Comparison of ENCODE assay signal across 12 mouse cellular contexts in the genomic region with DNA sequence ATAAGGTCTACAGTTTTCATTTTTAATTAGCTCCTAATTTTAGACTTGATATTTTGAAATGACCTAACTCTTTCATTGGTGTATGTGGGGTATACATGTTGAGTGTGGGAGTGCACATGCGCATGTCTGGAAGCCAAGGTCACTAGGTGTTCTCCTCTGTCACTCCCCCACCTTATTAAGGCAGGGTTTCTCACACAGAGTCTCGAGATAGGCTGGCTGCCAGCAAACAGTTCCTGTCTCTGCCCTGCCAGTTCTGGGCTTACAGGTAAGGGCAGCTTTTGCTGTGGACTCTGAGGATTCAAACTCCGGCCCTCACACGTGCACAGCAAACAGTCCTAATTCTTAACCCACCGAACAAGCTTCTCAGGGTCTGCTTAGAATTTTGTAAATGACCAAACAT. TPM values are rescaled to one million over a fixed set of nuclear protein-coding genes. Genes with fewer than 3 reads are reported as not detected.
DNase-seq lines count a peak whose midpoint lies in the region; ATAC-seq lines count a peak whose summit lies in the region.
"Had no signal": no experiment of that assay in that cellular context is flagged by ENCODE, and none has a peak within 500 bp of the region (broad histone marks: within the 10 kb centered on the region; RNA-seq: fewer than 3 reads in every experiment).

No protein-coding gene starts in this region.

- no peaks in the 10 kb centered on the region for H3K27me3 ChIP-seq in kidney, embryonic 16.5 days (ENCODE audit: insufficient read depth, low read length)
- H3K27me3 ChIP-seq in heart, embryonic 15.5 days: no peaks in the 10 kb centered on the region
- H3K27me3 ChIP-seq in stomach, embryonic 15.5 days (replicated peaks): no peaks in the 10 kb centered on the region
- H3K27me3 ChIP-seq: hindbrain, embryonic 13.5 days had no signal

- no peak overlapping the region for H3K27ac ChIP-seq in kidney, embryonic 16.5 days (ENCODE audit: low read length)
- peak overlapping the region; percentile 48 for H3K27ac ChIP-seq in heart, embryonic 15.5 days
- no peak overlapping the region for H3K27ac ChIP-seq in stomach, embryonic 15.5 days
- H3K27ac ChIP-seq: hindbrain, embryonic 13.5 days had no signal

- 0 out of 2 replicates have a peak, but pooled peaks cover 4% of the 10 kb centered on the region for H3K36me3 ChIP-seq in kidney, embryonic 16.5 days (ENCODE audit: insufficient read depth, low read length)
- H3K36me3 ChIP-seq in heart, embryonic 15.5 days: no peaks in the 10 kb centered on the region
- H3K36me3 ChIP-seq in stomach, embryonic 15.5 days: no peaks in the 10 kb centered on the region
- H3K36me3 ChIP-seq: hindbrain, embryonic 13.5 days had no signal

- H3K4me2 ChIP-seq in kidney, embryonic 16.5 days (replicated peaks; ENCODE audit: low read depth, low read length): no peak overlapping the region
- no peak overlapping the region for H3K4me2 ChIP-seq in heart, embryonic 15.5 days
- no peak overlapping the region for H3K4me2 ChIP-seq in stomach, embryonic 15.5 days
- H3K4me2 ChIP-seq: hindbrain, embryonic 13.5 days; lung, embryonic 14.5 days had no signal

- no peaks in the 10 kb centered on the region for H3K4me1 ChIP-seq in kidney, embryonic 16.5 days (ENCODE audit: insufficient read depth, low read length)
- peaks cover 27% of the 10 kb centered on the region for H3K4me1 ChIP-seq in heart, embryonic 15.5 days (replicated peaks)
- H3K4me1 ChIP-seq in stomach, embryonic 15.5 days: no peaks in the 10 kb centered on the region

- H3K9ac ChIP-seq in kidney, embryonic 16.5 days (replicated peaks; ENCODE audit: low read length): no peak overlapping the region
- no peak overlapping the region for H3K9ac ChIP-seq in heart, embryonic 15.5 days
- no peak overlapping the region for H3K9ac ChIP-seq in stomach, embryonic 15.5 days
- H3K9ac ChIP-seq: hindbrain, embryonic 13.5 days; lung, embryonic 14.5 days had no signal

- peak; percentile 16 to 37 for DNase-seq in kidney, postnatal 36 days
- DNase-seq in cerebellum, adult 9-11 months: peak; percentile 38
- no peak for DNase-seq in layer of hippocampus, postnatal 14 days (ENCODE audit: low spot score in 2 of 2)
- no peak for DNase-seq in c-Kit-positive CD71-positive TER-119-positive erythroid progenitor cells, embryonic 14.5 days (ENCODE audit: low spot score)
- no peak for DNase-seq in B cell, adult 2 months
- DNase-seq: lung, embryonic 14.5 days; retina, postnatal 1 day had no signal

- no peaks in the 10 kb centered on the region for H3K9me3 ChIP-seq in kidney, embryonic 16.5 days (ENCODE audit: low read length)
- no peaks in the 10 kb centered on the region for H3K9me3 ChIP-seq in heart, embryonic 15.5 days (replicated peaks)
- H3K9me3 ChIP-seq in stomach, embryonic 15.5 days: no peaks in the 10 kb centered on the region
- H3K9me3 ChIP-seq: hindbrain, embryonic 13.5 days had no signal

- WGBS in kidney, embryonic 16.5 days: 73% methylated on average over 5 of the region's 5 CpGs
- 49% methylated on average over 5 of the region's 5 CpGs for WGBS in heart, embryonic 15.5 days
- 65% methylated on average over 5 of the region's 5 CpGs for WGBS in stomach, embryonic 15.5 days

- H3K4me3 ChIP-seq in kidney, embryonic 16.5 days (ENCODE audit: low read length): no peak overlapping the region
- no peak overlapping the region for H3K4me3 ChIP-seq in heart, embryonic 15.5 days
- no peak overlapping the region for H3K4me3 ChIP-seq in stomach, embryonic 15.5 days (replicated peaks)
- H3K4me3 ChIP-seq: hindbrain, embryonic 13.5 days had no signal

- ATAC-seq in kidney, embryonic 16.5 days (ENCODE audit: low FRiP score, low TSS enrichment): no peak
- ATAC-seq in heart, embryonic 15.5 days (replicated peaks; ENCODE audit: insufficient number of reproducible peaks, insufficient read depth, low FRiP score, low read depth): peak; percentile 64; the same call in 1 of the 2 replicates
- peak; percentile 82 for ATAC-seq in stomach, embryonic 15.5 days (ENCODE audit: insufficient read depth, low FRiP score, low read depth)
- ATAC-seq: activated CD4-positive, CD25-positive, alpha-beta regulatory T cell, adult 4 months had no signal

RNA-seq across cellular contexts. Expression of a gene that starts 14.8 kb away (rescaled TPM):
- 211 and 217 TPM in 2 replicates for polyA plus RNA-seq in kidney, embryonic 16.5 days (2015; fragmentation: Nextera tagmentation; extraction: Ambion mirVana)
- 187 and 245 TPM in 2 replicates for polyA plus RNA-seq in heart, embryonic 15.5 days (2015; fragmentation: Nextera tagmentation; extraction: Ambion mirVana)
- 234 and 260 TPM in 2 replicates for polyA plus RNA-seq in stomach, embryonic 15.5 days (2015; fragmentation: Nextera tagmentation; extraction: Ambion mirVana)
- 10 to 100 TPM; 55.3 to 59.5 TPM for total RNA-seq in layer of hippocampus, postnatal 14 days (2021)

Comparison
In these comparisons a context has a peak if more than half of its experiments do, and no peak if none do; other contexts are left out.
1. DNase-seq: peak in kidney, postnatal 36 days (2 of 2) and cerebellum, adult 9-11 months (single experiment); none in layer of hippocampus, postnatal 14 days (0 of 2), c-Kit-positive CD71-positive TER-119-positive erythroid progenitor cells, embryonic 14.5 days (single experiment) and B cell, adult 2 months (0 of 2).